In genomic region chr10:125994855-125995254, GRCm38 (mm10) we compare ENCODE assay signal across 8 mouse cellular contexts. TPM values are rescaled to one million over a fixed set of nuclear protein-coding genes. Genes with fewer than 3 reads are reported as not detected.
DNase-seq lines count a peak whose midpoint lies in the region; ATAC-seq and TF ChIP-seq lines count a peak whose summit lies in the region.

No protein-coding gene starts in this region.

- no peak overlapping the region for H3K4me3 ChIP-seq in forebrain, embryonic 16.5 days (replicated peaks; ENCODE audit: low read length)
- H3K4me3 ChIP-seq in forebrain, embryonic 15.5 days = no peak overlapping the region
- H3K4me3 ChIP-seq in liver, embryonic 14.5 days (ENCODE audit: insufficient read depth in 1 of 2, low read depth in 2 of 2, low read length in 2 of 2) = no peak overlapping the region
- H3K4me3 ChIP-seq in hindbrain, embryonic 14.5 days (replicated peaks; ENCODE audit: low read length) = no peak overlapping the region

- peaks cover 13% of the 10 kb centered on the region for H3K27me3 ChIP-seq in forebrain, embryonic 16.5 days (replicated peaks; ENCODE audit: control insufficient read depth, insufficient read depth, low read length)
- H3K27me3 ChIP-seq in forebrain, embryonic 15.5 days = peaks cover 17% of the 10 kb centered on the region
- no peaks in the 10 kb centered on the region for H3K27me3 ChIP-seq in liver, embryonic 14.5 days (ENCODE audit: control insufficient read depth, insufficient read depth, low read length)
- no peaks in the 10 kb centered on the region for H3K27me3 ChIP-seq in hindbrain, embryonic 14.5 days (ENCODE audit: control insufficient read depth, insufficient read depth, low read length)

- TF ChIP-seq EP300 in liver, embryonic 14.5 days (IDR thresholded peaks at IDR 0.05; ENCODE audit: low read depth) = no peak

- peaks cover 7% of the 10 kb centered on the region; the same call in 1 of the 2 replicates for H3K4me1 ChIP-seq in forebrain, embryonic 16.5 days (replicated peaks; ENCODE audit: control insufficient read depth, insufficient read depth, low read length)
- H3K4me1 ChIP-seq in forebrain, embryonic 15.5 days = peaks cover 24% of the 10 kb centered on the region
- no peaks in the 10 kb centered on the region for H3K4me1 ChIP-seq in liver, embryonic 14.5 days (replicated peaks; ENCODE audit: control insufficient read depth in 2 of 2, insufficient read depth in 2 of 2, low read length in 1 of 2)
- H3K4me1 ChIP-seq in hindbrain, embryonic 14.5 days (replicated peaks; ENCODE audit: control insufficient read depth, insufficient read depth, low read length) = no peaks in the 10 kb centered on the region

- DNase-seq in 3T3-L1 (ENCODE audit: low read depth, low spot score) = peak; percentile 90
- DNase-seq in c-Kit-positive CD71-negative TER-119-negative erythroid progenitor cells, embryonic 14.5 days (ENCODE audit: low read depth) = peak; percentile 31
- peak; percentile 40 for DNase-seq in heart, postnatal 4 days
- peak; percentile 7 to 12 (median 7) for DNase-seq in liver, embryonic 14.5 days (ENCODE audit: low read depth in 3 of 3, low spot score in 3 of 3)
- peak; percentile 61 for DNase-seq in skeletal muscle tissue, adult 2 months (ENCODE audit: low read depth, low spot score)
- no peak for DNase-seq in hindbrain, embryonic 14.5 days (ENCODE audit: low spot score)

- no peak overlapping the region for H3K4me2 ChIP-seq in forebrain, embryonic 16.5 days (ENCODE audit: low read length)
- no peak overlapping the region for H3K4me2 ChIP-seq in forebrain, embryonic 15.5 days (replicated peaks)
- no peak overlapping the region for H3K4me2 ChIP-seq in liver, embryonic 14.5 days (ENCODE audit: low read depth)
- no peak overlapping the region for H3K4me2 ChIP-seq in hindbrain, embryonic 14.5 days (replicated peaks)

- H3K27ac ChIP-seq in forebrain, embryonic 16.5 days (ENCODE audit: low read length) = no peak overlapping the region
- no peak overlapping the region for H3K27ac ChIP-seq in forebrain, embryonic 15.5 days (replicated peaks)
- no peak overlapping the region for H3K27ac ChIP-seq in liver, embryonic 14.5 days
- no peak overlapping the region for H3K27ac ChIP-seq in hindbrain, embryonic 14.5 days

- TF ChIP-seq CTCF in liver, embryonic 14.5 days (IDR thresholded peaks at IDR 0.05; ENCODE audit: low read depth) = peak; percentile 42

- no peaks in the 10 kb centered on the region for H3K9me3 ChIP-seq in forebrain, embryonic 16.5 days (ENCODE audit: control insufficient read depth, low read length)
- H3K9me3 ChIP-seq in forebrain, embryonic 15.5 days = no peaks in the 10 kb centered on the region
- no peaks in the 10 kb centered on the region for H3K9me3 ChIP-seq in liver, embryonic 14.5 days (ENCODE audit: control insufficient read depth, low read length)
- H3K9me3 ChIP-seq in hindbrain, embryonic 14.5 days (ENCODE audit: control insufficient read depth, low read length) = no peaks in the 10 kb centered on the region

- 0 out of 2 replicates have a peak, but pooled peaks have one; percentile 19 for ATAC-seq in forebrain, embryonic 16.5 days
- ATAC-seq in forebrain, embryonic 15.5 days (replicated peaks) = no peak
- ATAC-seq in liver, embryonic 14.5 days (ENCODE audit: insufficient read depth) = peak; percentile 51; the same call in 1 of the 2 replicates
- ATAC-seq in hindbrain, embryonic 14.5 days (ENCODE audit: low FRiP score) = no peak

- no peaks in the 10 kb centered on the region for H3K36me3 ChIP-seq in forebrain, embryonic 16.5 days (ENCODE audit: control insufficient read depth, insufficient read depth)
- no peaks in the 10 kb centered on the region for H3K36me3 ChIP-seq in forebrain, embryonic 15.5 days
- H3K36me3 ChIP-seq in liver, embryonic 14.5 days (replicated peaks; ENCODE audit: control insufficient read depth, insufficient read depth, low read depth) = no peaks in the 10 kb centered on the region
- no peaks in the 10 kb centered on the region for H3K36me3 ChIP-seq in hindbrain, embryonic 14.5 days (replicated peaks; ENCODE audit: control insufficient read depth, insufficient read depth)

- H3K9ac ChIP-seq in forebrain, embryonic 16.5 days (replicated peaks; ENCODE audit: low read depth, low read length) = no peak overlapping the region
- no peak overlapping the region for H3K9ac ChIP-seq in forebrain, embryonic 15.5 days (replicated peaks)
- no peak overlapping the region for H3K9ac ChIP-seq in liver, embryonic 14.5 days (replicated peaks)
- no peak overlapping the region for H3K9ac ChIP-seq in hindbrain, embryonic 14.5 days

- 94% methylated on average over 1 of the region's 1 CpGs for WGBS in forebrain, embryonic 16.5 days
- 92% methylated on average over 1 of the region's 1 CpGs for WGBS in forebrain, embryonic 15.5 days
- WGBS in liver, embryonic 14.5 days (ENCODE audit: insufficient replicate concordance) = 22% methylated on average over 1 of the region's 1 CpGs
- 86% methylated on average over 1 of the region's 1 CpGs for WGBS in hindbrain, embryonic 14.5 days

RNA-seq across cellular contexts. Expression of gene Lrig3, which starts 28.9 kb away (rescaled TPM):
- polyA plus RNA-seq in forebrain, embryonic 16.5 days (2015; fragmentation: Nextera tagmentation; extraction: Ambion mirVana) = 2.1 and 2.6 TPM in 2 replicates
- polyA plus RNA-seq in forebrain, embryonic 15.5 days (2015; fragmentation: Nextera tagmentation; extraction: Ambion mirVana) = 1.9 and 2.0 TPM in 2 replicates
- 1 to 10 TPM; 3.5 to 4.0 TPM for total RNA-seq in heart, postnatal 4 days (2021)
- 0.96 and 1.1 TPM in 2 replicates for polyA plus RNA-seq in liver, embryonic 14.5 days (2012; rRNA removed)
- 0.71 and 1.00 TPM in 2 replicates for polyA plus RNA-seq in liver, embryonic 14.5 days (2014; fragmentation: Nextera tagmentation; extraction: Ambion mirVana)
- polyA plus RNA-seq in hindbrain, embryonic 14.5 days (2014; fragmentation: Nextera tagmentation; extraction: Ambion mirVana) = 3.9 and 4.4 TPM in 2 replicates

Comparison
In these comparisons a context has a peak if more than half of its experiments do, and no peak if none do; other contexts are left out.
1. ATAC-seq: peak in forebrain, embryonic 16.5 days (single experiment) and liver, embryonic 14.5 days (single experiment); none in forebrain, embryonic 15.5 days (single experiment) and hindbrain, embryonic 14.5 days (single experiment).